Mouse (Mus musculus): ENCODE results near the gene 4933407L21Rik. TPM values are rescaled to one million over a fixed set of nuclear protein-coding genes. Genes with fewer than 3 reads are reported as not detected.

The 4933407L21Rik gene
- polyA plus RNA-seq (2017; shearing (Covaris generic)), result 0.35 TPM

DNA sequence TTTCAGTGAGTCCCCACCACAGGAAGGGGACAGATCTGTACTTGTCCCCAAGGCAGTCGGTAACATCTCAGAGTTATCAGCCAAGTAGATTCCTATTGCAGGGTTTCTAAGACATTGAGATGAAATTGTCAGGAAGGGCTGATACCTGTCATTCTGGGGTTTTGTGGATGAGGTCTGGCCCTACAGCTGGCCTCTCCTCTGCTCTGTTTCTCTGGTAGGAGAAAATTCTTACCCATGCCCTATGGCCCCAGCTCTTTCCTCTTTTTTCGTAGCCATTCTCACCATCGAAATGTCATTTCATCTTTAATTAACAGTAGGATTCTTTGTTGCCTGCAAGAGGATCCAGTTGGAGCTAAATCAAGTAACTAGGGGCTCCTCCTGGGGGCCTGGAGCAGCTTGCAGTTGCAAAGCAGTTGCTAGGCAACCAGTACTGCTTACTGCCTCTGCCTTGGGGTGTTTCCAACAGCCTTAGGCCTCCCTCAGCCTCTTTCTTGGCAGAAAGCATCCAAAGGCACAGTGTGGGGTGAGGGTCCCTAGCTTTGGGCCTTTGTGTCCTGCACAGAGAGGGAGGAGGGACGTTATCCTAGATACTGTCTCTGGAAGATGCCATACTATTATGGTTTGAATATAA, at the start of gene 4933407L21Rik:
Gene 4933407L21Rik (plus strand): TSS at position 427 of the 631 bp plus-strand sequence.

DNA sequence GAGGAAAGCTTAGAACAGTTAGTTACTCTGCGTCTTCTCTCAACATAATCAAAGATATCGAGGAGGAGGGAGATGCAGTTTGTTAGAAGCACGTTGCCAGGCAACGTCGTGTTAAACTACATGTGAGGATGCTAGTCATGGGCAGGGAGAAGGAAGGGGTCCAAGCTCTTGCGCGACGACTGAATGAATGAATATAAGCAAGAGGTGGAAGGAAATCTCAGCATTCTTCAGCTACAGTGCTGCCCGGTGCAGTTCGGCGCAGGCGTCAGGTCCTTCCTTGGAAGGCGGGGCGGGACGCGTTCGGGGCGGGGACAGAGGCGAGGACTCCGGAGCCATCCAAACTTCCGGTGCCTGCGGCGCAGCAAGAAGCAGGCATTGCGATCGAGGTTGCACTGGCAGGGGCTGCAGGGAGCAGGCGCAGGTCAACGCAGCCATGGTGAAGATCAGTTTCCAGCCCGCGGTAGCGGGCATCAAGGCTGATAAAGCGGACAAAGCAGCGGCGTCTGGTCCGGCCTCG, 34.0 kb upstream of the 4933407L21Rik start, which contains the start of gene Itm2c:
Gene Itm2c (plus strand): TSS at position 51 of the 517 bp plus-strand sequence.

DNA sequence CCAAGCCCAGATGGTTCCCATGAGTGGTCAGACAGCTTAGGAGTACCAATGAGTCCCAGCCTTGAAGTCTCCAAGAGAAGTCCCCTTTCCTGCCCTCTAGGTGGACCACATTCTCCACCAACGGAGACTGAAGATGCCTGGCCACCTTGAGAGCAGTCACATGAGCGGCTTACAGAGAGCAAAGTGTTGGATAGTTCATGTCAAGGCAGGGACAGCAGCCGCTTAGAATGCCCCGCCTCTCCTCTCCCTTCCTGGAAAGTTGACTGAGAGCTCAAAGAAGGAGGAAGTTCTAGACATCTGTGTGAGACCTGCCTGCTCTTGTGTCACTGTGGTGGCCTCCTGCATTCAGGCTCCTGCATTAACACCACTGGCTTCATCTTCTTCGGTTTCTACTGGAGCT, 32.6 kb downstream of the 4933407L21Rik start, which contains the start of gene Gpr55:
Gene Gpr55 (minus strand): TSS at position 135 of the 400 bp plus-strand sequence.

Other genes with a start within 250 kb of the 4933407L21Rik start
- gene A630001G21Rik, start 149.8 kb upstream of the 4933407L21Rik start, polyA plus RNA-seq (2017; shearing (Covaris generic)), result 39.2 TPM
- 22.3 TPM for gene Cab39, start 135.0 kb upstream of the 4933407L21Rik start, polyA plus RNA-seq (2017; shearing (Covaris generic))
- 422 TPM for gene Itm2c, start 34.2 kb upstream of the 4933407L21Rik start, polyA plus RNA-seq (2017; shearing (Covaris generic))
- gene Gpr55, start 32.5 kb downstream of the 4933407L21Rik start, polyA plus RNA-seq (2017; shearing (Covaris generic)), result 7.9 TPM
- gene Spata3, start 88.3 kb downstream of the 4933407L21Rik start, polyA plus RNA-seq (2017; shearing (Covaris generic)), result not detected
- not detected for gene 2810459M11Rik, start 117.4 kb downstream of the 4933407L21Rik start, polyA plus RNA-seq (2017; shearing (Covaris generic))
- gene Psmd1, start 135.9 kb downstream of the 4933407L21Rik start, polyA plus RNA-seq (2017; shearing (Covaris generic)), result 130 TPM
- not detected for gene Htr2b, start 183.5 kb downstream of the 4933407L21Rik start, polyA plus RNA-seq (2017; shearing (Covaris generic))
- not detected for gene Gm21972, start 205.2 kb downstream of the 4933407L21Rik start, polyA plus RNA-seq (2017; shearing (Covaris generic))
- 11.4 TPM for gene Armc9, start 226.3 kb downstream of the 4933407L21Rik start, polyA plus RNA-seq (2017; shearing (Covaris generic))

All from CD4-positive, CD25-positive, alpha-beta regulatory T cell, adult 9 weeks (primary cell).